Mouse (Mus musculus) kidney, embryonic 14.5 days (tissue): ENCODE results near the gene Zfp57. TPM values are rescaled to one million over a fixed set of nuclear protein-coding genes. Genes with fewer than 3 reads are reported as not detected.

ENCODE experiments used
- ATAC-seq: fragments of 200-750 bp; cut with Nextera tagmentation; 2 replicates; pipeline ENCODE4 v1.8.0; 2017; ENCODE audit warnings: moderate number of reproducible peaks, mild to moderate bottlenecking, moderate TSS enrichment, moderate library complexity; ENCODE audit not compliant: low FRiP score, low TSS enrichment
- H3K27ac ChIP-seq: fragments of 300-500 bp; sonication (generic); 2 replicates; pipeline ENCODE4 v1.5.1; 2014; ENCODE audit warnings: low read depth, mild to moderate bottlenecking, low read length, moderate library complexity, mixed read lengths
- H3K27me3 ChIP-seq: fragments of 300-500 bp; sonication (generic); 2 replicates; pipeline ENCODE4 v1.6.1; 2014; ENCODE audit warnings: mild to moderate bottlenecking, low read length; ENCODE audit not compliant: control insufficient read depth, insufficient read depth
- H3K36me3 ChIP-seq: fragments of 300-500 bp; sonication (generic); 2 replicates; pipeline ENCODE4 v1.6.1; 2014; ENCODE audit warnings: low read length, mixed read lengths; ENCODE audit not compliant: control insufficient read depth, insufficient read depth
- H3K4me1 ChIP-seq: fragments of 300-500 bp; sonication (generic); 2 replicates; pipeline ENCODE4 v1.6.1; 2014; ENCODE audit warnings: low read length, mixed read lengths; ENCODE audit not compliant: control insufficient read depth, insufficient read depth
- H3K4me2 ChIP-seq: fragments of 300-500 bp; sonication (generic); replicated peaks from 2 replicates; pipeline ENCODE4 v1.6.1; 2014; ENCODE audit warnings: low read depth, mild to moderate bottlenecking, low read length
- H3K4me3 ChIP-seq: fragments of 300-500 bp; sonication (generic); 2 replicates; pipeline ENCODE4 v1.5.1; 2014; ENCODE audit warnings: mild to moderate bottlenecking, low read length
- H3K9ac ChIP-seq: fragments of 300-500 bp; sonication (generic); 2 replicates; pipeline ENCODE4 v1.6.1; 2014; ENCODE audit warnings: low read depth, mild to moderate bottlenecking, low read length, moderate library complexity
- H3K9me3 ChIP-seq: fragments of 300-500 bp; sonication (generic); 2 replicates; pipeline ENCODE4 v1.6.1; 2016; ENCODE audit warnings: low read length; ENCODE audit not compliant: control insufficient read depth
- WGBS: fragments of 180-500 bp; shearing (Covaris S2); extraction: QIAGEN DNeasy Blood & Tissue Kit; methylation state at CpG from one replicate; pipeline ENCODE4 v1.1.7; 2014; 5-methylcytosine and 5-hydroxymethylcytosine counted together
- polyA plus RNA-seq: library from polyadenylated mRNA; unstranded; fragments of >200 nt; fragmentation: Nextera tagmentation; extraction: Ambion mirVana; gene quantifications from 2 replicates; pipeline ENCODE4 v1.2.1, GENCODE M21; 2014

Zfp57 gene
- polyA plus RNA-seq, 1 experiment from 2014 or later = 67.5 TPM

GRCm38 (mm10) chr17:37026425-37026824 lies 25.5 kb downstream of the Zfp57 start:
- H3K9ac ChIP-seq = no peak overlapping the region
- ATAC-seq = no peak
- WGBS = 86% methylated on average over 2 of the region's 2 CpGs
- H3K4me1 ChIP-seq = no peaks in the 10 kb centered on the region
- no peaks in the 10 kb centered on the region for H3K27me3 ChIP-seq
- H3K36me3 ChIP-seq = no peaks in the 10 kb centered on the region
- H3K9me3 ChIP-seq = no peaks in the 10 kb centered on the region
- no peak overlapping the region for H3K4me2 ChIP-seq
- no peak overlapping the region for H3K4me3 ChIP-seq
- no peak overlapping the region for H3K27ac ChIP-seq

GRCm38 (mm10) chr17:37027486-37027885 lies 26.5 kb downstream of the Zfp57 start:
- Histone ChIP-seq H3K4me1 (no peaks in the 10 kb centered on the region), H3K27ac (no peak overlapping the region), H3K9ac (no peak overlapping the region), H3K4me2 (no peak overlapping the region), H3K27me3 (no peaks in the 10 kb centered on the region), H3K4me3 (no peak overlapping the region), H3K36me3 (no peaks in the 10 kb centered on the region), H3K9me3 (no peaks in the 10 kb centered on the region)
- no peak for ATAC-seq
- 96% methylated on average over 4 of the region's 4 CpGs for WGBS

DNA sequence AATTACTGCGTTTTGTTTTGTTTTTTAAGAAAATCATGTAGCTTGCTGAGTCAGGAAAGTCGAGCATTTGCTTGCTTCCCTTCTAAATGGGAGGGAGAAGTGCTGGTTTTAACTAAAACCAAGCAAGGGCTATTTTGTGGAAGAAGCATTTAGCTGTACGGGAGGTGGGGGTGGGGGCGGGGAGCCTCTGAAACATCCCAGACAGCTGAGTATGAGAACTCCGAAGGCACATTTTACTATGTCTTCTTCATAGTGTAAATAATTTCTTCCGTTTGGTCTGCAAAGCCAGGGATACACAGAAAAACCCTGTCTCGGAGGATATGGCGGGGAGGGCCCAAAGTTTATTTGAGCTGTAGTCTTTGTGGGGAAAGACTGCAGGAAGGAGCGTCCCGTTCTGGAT lies 27.2 kb downstream of the Zfp57 start:
- Histone ChIP-seq H3K27me3 (no peaks in the 10 kb centered on the region), H3K4me3 (peak overlapping the region; percentile 39), H3K27ac (peak overlapping the region; percentile 92), H3K4me1 (no peaks in the 10 kb centered on the region), H3K9ac (peak overlapping the region; percentile 25), H3K36me3 (no peaks in the 10 kb centered on the region), H3K9me3 (no peaks in the 10 kb centered on the region), H3K4me2 (peak overlapping the region; percentile 31)
- ATAC-seq = peak; percentile 50
- WGBS = 5% methylated on average over 10 of the region's 10 CpGs

DNA sequence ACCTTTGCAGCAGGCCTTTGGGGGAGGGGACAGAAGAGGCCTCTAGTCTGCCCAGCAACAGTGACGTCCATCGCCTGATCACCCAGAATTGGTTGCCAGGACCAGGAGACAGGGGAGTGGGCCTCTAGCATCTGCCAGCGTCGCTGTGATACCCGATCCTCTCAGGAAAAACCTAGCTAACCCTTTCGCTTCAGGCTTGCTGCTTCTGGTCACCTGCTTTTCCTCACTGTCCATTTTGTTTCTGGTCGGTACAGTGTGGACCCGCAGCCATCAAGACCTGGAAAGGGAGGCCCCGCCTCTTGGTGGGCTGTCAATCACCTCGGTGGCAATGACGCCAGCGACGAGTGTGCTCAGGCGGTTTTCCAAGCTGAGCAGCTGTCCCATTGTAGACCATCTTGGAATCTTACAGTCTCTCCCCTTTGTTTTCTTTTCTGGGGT lies 27.7 kb downstream of the Zfp57 start:
- peak overlapping the region; percentile 92 for H3K27ac ChIP-seq

GRCm38 (mm10) chr17:37029162-37029561 lies 28.2 kb downstream of the Zfp57 start:
- 0 out of 2 replicates have a peak, but pooled peaks have one; percentile 16 for ATAC-seq
- peak overlapping the region; percentile 31 for H3K4me2 ChIP-seq
- no peaks in the 10 kb centered on the region for H3K4me1 ChIP-seq
- WGBS = 69% methylated on average over 8 of the region's 8 CpGs
- peak overlapping the region; percentile 39 for H3K4me3 ChIP-seq
- H3K27ac ChIP-seq = peak overlapping the region; percentile 92
- no peak overlapping the region; the same call in 1 of the 2 replicates for H3K9ac ChIP-seq
- H3K9me3 ChIP-seq = no peaks in the 10 kb centered on the region
- no peaks in the 10 kb centered on the region for H3K27me3 ChIP-seq
- H3K36me3 ChIP-seq = no peaks in the 10 kb centered on the region

More for the DNA sequence above, 27.7 kb downstream of the Zfp57 start:
- no peaks in the 10 kb centered on the region for H3K27me3 ChIP-seq
- H3K4me1 ChIP-seq = no peaks in the 10 kb centered on the region
- H3K9me3 ChIP-seq = no peaks in the 10 kb centered on the region
- peak overlapping the region; percentile 31 for H3K4me2 ChIP-seq
- peak overlapping the region; percentile 25 for H3K9ac ChIP-seq
- H3K36me3 ChIP-seq = no peaks in the 10 kb centered on the region
- peak overlapping the region; percentile 39 for H3K4me3 ChIP-seq
- 0% methylated on average over 14 of the region's 14 CpGs for WGBS
- ATAC-seq = peak; percentile 99

DNA sequence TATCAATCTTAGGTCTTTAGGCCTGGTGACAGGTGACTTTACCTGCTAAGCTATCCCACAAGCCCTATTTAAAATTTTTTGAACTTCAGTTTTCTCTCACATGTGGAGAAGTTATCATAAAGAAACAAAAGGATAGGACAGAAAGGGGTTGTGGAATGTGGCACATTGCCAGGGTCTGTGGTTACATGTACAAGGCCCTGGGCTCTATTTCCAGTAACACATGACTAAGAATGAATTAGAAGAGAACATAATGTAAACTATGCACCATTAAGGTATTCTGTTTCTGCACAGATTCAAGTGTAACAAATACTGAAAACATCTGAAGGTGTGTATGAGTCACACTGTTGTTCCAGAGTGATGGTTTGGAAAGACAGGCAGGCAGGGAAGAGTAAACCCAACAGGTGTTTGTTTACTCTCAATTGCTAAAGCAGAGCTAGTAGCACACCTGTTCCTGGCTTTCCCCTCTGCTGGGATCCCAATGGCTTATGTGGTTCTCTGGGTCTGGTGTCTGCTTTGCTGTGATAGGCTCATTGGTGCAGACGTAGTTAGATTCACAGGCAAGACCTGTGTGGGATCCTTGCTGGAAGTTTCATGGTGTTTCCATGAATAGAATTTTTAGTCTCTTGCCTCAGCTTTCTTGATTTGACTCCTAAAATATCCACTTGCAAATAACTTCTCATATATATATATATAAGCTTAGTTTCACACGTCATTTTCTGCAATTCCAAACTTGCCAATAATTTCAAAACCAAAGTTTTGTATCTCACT lies 38.3 kb downstream of the Zfp57 start:
- Histone ChIP-seq H3K27me3 (no peaks in the 10 kb centered on the region), H3K9me3 (no peaks in the 10 kb centered on the region), H3K27ac (no peak overlapping the region), H3K36me3 (no peaks in the 10 kb centered on the region), H3K4me2 (no peak overlapping the region), H3K4me3 (no peak overlapping the region), H3K9ac (no peak overlapping the region), H3K4me1 (no peaks in the 10 kb centered on the region)
- WGBS = 82% methylated on average over 2 of the region's 2 CpGs
- ATAC-seq = no peak

DNA sequence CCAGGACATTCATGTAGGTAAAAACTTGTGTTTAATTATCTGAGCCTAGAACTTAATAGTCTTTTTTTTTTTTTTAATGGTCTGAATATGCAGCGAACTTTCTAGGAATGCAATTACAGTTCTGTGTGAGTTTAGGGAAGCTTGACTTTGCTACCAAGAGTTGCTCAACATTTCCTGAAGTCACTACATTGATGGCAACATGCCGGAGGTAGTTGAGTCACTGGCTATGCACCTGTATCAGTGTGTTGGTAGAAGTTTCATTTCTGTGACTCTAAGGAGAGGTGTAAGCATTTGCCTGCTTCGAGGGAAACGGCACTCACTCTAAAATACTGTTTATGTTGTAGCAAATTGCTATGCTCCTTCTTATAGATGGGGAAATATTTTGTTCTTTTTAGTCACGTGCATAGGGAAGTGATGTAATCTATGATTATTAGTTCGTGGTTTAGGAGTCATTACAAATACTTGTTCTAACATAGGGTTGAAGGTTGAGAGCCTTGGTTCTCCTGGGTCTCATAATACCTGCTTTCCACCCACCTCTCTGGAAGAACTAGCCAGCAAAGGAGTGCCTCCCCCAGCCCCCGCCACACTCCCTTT lies 43.8 kb downstream of the Zfp57 start:
- H3K27ac ChIP-seq = no peak overlapping the region
- ATAC-seq = no peak
- H3K4me2 ChIP-seq = peak overlapping the region; percentile 90
- no peaks in the 10 kb centered on the region; the same call in 1 of the 2 replicates for H3K27me3 ChIP-seq
- H3K9ac ChIP-seq = no peak overlapping the region
- no peaks in the 10 kb centered on the region for H3K36me3 ChIP-seq
- H3K4me3 ChIP-seq = peak overlapping the region; percentile 77; the same call in 1 of the 2 replicates
- H3K4me1 ChIP-seq = peaks cover 14% of the 10 kb centered on the region
- 78% methylated on average over 7 of the region's 7 CpGs for WGBS
- H3K9me3 ChIP-seq = no peaks in the 10 kb centered on the region

DNA sequence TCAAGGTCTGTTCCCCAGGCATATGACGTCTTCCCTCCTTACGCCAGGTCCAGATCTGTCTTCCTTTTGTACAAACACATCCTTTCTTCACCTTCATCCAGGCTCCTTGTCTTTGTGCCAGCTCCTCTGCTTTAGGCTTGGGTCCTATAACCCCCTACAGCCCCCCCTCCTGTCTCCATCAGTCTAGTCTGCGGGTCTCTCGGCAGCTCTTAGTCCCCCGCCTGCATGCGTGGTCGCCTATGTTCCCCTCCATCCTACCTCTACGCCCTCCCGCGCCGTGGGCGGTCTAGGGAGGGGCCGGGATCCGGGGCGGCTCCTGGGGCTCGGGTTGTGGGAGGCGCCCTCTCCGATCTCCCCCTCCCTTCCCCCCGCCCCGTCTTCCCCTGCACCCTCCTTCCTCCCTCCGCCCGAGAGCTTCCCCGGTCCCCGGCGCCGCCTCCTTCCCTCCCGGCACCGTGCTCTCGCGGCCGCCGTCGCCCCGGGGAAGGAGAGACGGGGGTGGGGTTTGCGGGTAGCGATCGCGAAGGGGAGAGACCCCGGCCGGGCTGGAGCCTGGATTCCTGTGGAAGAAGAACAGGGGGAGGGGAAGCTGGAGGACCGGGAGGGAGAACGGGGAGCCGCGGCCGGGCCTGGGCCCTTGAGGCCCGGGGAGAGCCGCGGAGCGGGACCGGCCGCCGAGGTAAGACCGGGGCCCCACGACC lies 44.8 kb downstream of the Zfp57 start, which contains the start of gene Gabbr1:
Gene Gabbr1 (plus strand): TSS at position 356 of the 701 bp plus-strand sequence.
- ATAC-seq = peak; percentile 86
- H3K4me2 ChIP-seq = peak within 1 kb of the TSS; percentile 90

More for the DNA sequence above, 44.8 kb downstream of the Zfp57 start, which contains the start of gene Gabbr1:
- Histone ChIP-seq H3K9ac (peak within 1 kb of the TSS; percentile 90), H3K27ac (peak within 1 kb of the TSS; percentile 26; the same call in 1 of the 2 replicates), H3K4me3 (peak within 1 kb of the TSS; percentile 77), H3K9me3 (no peaks in the 10 kb centered on the region), H3K27me3 (no peaks in the 10 kb centered on the region; the same call in 1 of the 2 replicates), H3K4me1 (peaks cover 15% of the 10 kb centered on the region), H3K36me3 (no peaks in the 10 kb centered on the region)
- WGBS = under 1% methylated on average over 43 of the region's 55 CpGs
